Mouse (Mus musculus) forebrain, embryonic 12.5 days (tissue): Measurements from ENCODE around the gene Rtn4rl1. TPM values are rescaled to one million over a fixed set of nuclear protein-coding genes. Genes with fewer than 3 reads are reported as not detected.
"Not testable (repeated sequence)": the region's sequence is repeated elsewhere in the genome, so short reads cannot be mapped to it uniquely, and the experiment has no call there.

Experiments
- ATAC-seq: fragments of 200-750 bp; cut with Nextera tagmentation; 2 replicates; pipeline ENCODE4 v1.8.0; 2017; ENCODE audit warnings: moderate TSS enrichment; ENCODE audit not compliant: low FRiP score
- H3K27ac ChIP-seq: fragments of 300-500 bp; sonication (generic); 2 replicates; pipeline ENCODE4 v1.5.1; 2016; ENCODE audit warnings: mild to moderate bottlenecking
- H3K27me3 ChIP-seq: fragments of 300-500 bp; sonication (generic); 2 replicates; pipeline ENCODE4 v1.6.1; 2016; ENCODE audit warnings: mild to moderate bottlenecking
- H3K36me3 ChIP-seq: fragments of 300-500 bp; sonication (generic); replicated peaks from 2 replicates; pipeline ENCODE4 v1.6.1; 2016; ENCODE audit warnings: mild to moderate bottlenecking
- H3K4me1 ChIP-seq: fragments of 300-500 bp; sonication (generic); 2 replicates; pipeline ENCODE4 v1.6.1; 2016
- H3K4me2 ChIP-seq: fragments of 300-500 bp; sonication (generic); 2 replicates; pipeline ENCODE4 v1.6.1; 2016; ENCODE audit warnings: mild to moderate bottlenecking, moderate library complexity
- H3K4me3 ChIP-seq: fragments of 300-500 bp; sonication (generic); replicated peaks from 2 replicates; pipeline ENCODE4 v1.5.1; 2016; ENCODE audit warnings: mild to moderate bottlenecking
- H3K9ac ChIP-seq: fragments of 300-500 bp; sonication (generic); 2 replicates; pipeline ENCODE4 v1.6.1; 2016; ENCODE audit warnings: mild to moderate bottlenecking
- H3K9me3 ChIP-seq: fragments of 300-500 bp; sonication (generic); 2 replicates; pipeline ENCODE4 v1.6.1; 2016
- WGBS: fragments of 180-500 bp; shearing (Covaris S2); methylation state at CpG from one replicate; pipeline ENCODE4 v1.1.7; 2016; 5-methylcytosine and 5-hydroxymethylcytosine counted together
- polyA plus RNA-seq: library from polyadenylated mRNA; unstranded; fragments of >200 nt; fragmentation: Nextera tagmentation; extraction: Ambion mirVana; gene quantifications from 2 replicates; pipeline ENCODE4 v1.2.1, GENCODE M21; 2016

Rtn4rl1 gene
- polyA plus RNA-seq, 1 experiment from 2014 or later = 1.7 TPM

DNA sequence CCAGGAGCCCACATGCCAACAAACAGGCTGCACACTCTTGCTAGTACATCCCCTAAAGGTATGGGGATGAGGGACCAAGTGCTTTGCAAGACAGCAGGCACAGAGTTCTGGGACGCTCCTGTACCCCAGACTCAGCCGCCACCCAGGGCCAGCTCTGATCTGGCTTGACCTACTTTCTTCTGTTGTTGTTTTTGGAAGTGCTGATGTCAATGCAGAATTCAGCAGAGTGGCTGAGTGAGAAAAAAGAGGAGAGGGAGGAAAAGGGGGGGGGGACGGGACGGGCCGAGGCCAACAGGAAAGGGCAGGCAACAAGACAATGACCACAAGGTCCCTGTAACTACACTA, 86.5 kb downstream of the Rtn4rl1 start:
- H3K36me3 ChIP-seq = no peaks in the 10 kb centered on the region
- peaks cover 43% of the 10 kb centered on the region for H3K27me3 ChIP-seq
- no peak overlapping the region for H3K4me2 ChIP-seq
- no peaks in the 10 kb centered on the region for H3K9me3 ChIP-seq
- 51% methylated on average over 5 of the region's 5 CpGs for WGBS
- no peak for ATAC-seq
- peaks cover 54% of the 10 kb centered on the region for H3K4me1 ChIP-seq
- no peak overlapping the region for H3K27ac ChIP-seq
- H3K4me3 ChIP-seq = no peak overlapping the region
- no peak overlapping the region for H3K9ac ChIP-seq

- Histone ChIP-seq H3K4me1 (peaks cover 49% of the 10 kb centered on the region), H3K9ac (no peak overlapping the region), H3K9me3 (no peaks in the 10 kb centered on the region), H3K27me3 (peaks cover 47% of the 10 kb centered on the region), H3K27ac (no peak overlapping the region), H3K4me2 (no peak overlapping the region), H3K4me3 (no peak overlapping the region), H3K36me3 (no peaks in the 10 kb centered on the region)
- ATAC-seq = no peak
- WGBS = 39% methylated on average over 5 of the region's 5 CpGs
Measured at GRCm38 (mm10) chr11:75280435-75281001, 86.9 kb downstream of the Rtn4rl1 start.

DNA sequence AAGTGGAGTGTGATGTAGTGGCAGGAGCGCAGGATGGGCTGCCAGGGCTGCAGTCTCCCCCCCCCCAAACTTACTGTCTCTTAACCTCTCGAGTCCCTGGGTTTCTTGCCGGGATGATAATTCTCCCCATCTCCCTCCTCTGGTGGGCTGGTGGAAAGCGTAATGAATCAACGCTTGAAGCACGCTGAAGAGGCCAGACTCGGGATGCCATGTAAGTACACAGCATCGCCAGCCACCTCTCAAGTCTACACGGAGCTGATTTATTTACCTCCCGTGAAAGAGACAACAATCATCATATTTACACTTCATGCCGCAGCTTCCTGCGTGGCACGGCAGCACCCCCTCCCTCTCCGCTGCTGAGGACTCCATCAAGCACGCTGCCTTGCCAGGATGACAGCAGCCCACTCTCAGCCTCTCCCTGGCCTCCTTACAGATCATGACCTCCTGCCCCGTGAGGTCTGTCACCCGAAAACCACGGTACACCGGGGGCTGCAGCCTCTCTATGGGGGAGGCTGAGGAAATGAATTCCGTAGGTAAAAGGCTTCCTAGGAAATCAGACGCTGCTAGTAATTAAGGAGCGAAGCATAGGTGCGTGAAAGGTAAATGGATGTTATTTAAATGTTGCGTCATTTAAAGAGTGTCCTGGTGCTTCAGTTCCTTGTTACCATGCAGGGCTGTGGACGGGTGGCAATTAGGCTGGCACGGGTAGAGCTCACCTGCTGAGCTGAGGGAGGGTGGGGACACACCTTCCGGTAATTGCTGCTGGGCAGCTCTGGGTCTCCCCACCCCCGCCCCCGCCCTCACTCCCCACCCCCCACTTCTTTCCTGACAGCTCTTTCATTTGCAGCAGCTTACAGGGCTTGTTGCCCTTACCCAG, 88.0 kb downstream of the Rtn4rl1 start:
- H3K27ac ChIP-seq = no peak overlapping the region
- 5% methylated on average over 29 of the region's 29 CpGs for WGBS
- H3K9ac ChIP-seq = peak overlapping the region; percentile 4; the same call in 1 of the 2 replicates
- peak overlapping the region; percentile 18 for H3K4me3 ChIP-seq
- H3K36me3 ChIP-seq = no peaks in the 10 kb centered on the region
- peaks cover 49% of the 10 kb centered on the region for H3K4me1 ChIP-seq
- no peaks in the 10 kb centered on the region for H3K9me3 ChIP-seq
- ATAC-seq = 0 out of 2 replicates have a peak, but pooled peaks have one; percentile 36
- peaks cover 47% of the 10 kb centered on the region for H3K27me3 ChIP-seq
- peak overlapping the region; percentile 37 for H3K4me2 ChIP-seq

DNA sequence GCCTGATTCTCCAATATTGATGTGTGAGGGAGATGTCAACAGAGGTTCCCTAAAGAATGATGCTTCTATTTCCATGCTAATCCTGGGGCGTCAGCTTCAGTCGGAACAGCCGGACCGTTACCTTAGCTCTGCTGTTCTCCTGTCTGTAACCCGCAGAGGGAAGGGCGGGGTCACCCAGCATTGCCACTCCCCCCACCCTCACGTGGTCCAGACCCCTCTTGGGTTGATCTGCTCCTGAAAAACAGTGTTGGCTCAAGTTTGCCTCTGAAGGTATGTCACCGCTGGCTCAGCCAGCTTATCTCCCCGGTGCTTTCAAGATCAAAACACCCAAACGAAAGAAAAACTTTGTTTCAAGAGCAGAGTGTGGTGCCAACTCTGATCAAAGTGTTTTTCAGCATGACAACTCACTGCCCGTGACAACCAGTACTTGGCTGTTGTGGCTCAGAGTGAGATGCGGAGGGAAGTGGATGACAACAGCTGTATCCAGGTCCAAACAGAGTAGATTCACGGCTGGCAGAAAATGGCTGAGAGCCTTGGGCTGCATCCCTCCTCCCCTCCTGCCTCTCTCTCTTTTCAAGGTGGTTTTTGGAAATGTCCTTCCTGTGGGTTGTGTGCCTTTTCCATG, 89.0 kb downstream of the Rtn4rl1 start:
- 8% methylated on average over 13 of the region's 13 CpGs for WGBS
- Histone ChIP-seq H3K27ac (no peak overlapping the region), H3K9me3 (no peaks in the 10 kb centered on the region), H3K4me2 (peak overlapping the region; percentile 37), H3K9ac (no peak overlapping the region), H3K27me3 (peaks cover 50% of the 10 kb centered on the region), H3K4me3 (no peak overlapping the region), H3K4me1 (peaks cover 49% of the 10 kb centered on the region), H3K36me3 (no peaks in the 10 kb centered on the region)
- no peak for ATAC-seq

DNA sequence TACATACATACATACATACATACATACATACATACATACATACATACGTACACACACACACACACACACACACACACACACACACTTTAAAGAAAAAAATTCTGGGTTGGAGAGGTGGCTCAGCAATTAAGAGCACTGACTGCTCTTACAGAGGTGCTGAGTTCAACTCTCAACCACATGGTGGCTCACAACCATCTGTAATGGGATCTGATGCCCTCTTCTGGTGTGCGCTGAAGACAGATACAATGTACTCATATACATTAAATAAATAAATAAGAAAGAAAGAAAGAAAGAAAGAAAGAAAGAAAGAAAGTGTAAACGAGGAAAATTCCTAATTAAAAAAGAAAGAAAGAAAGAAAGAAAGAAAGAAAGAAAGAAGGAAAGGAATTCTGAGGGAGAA, 90.2 kb downstream of the Rtn4rl1 start:
- Histone ChIP-seq H3K27me3 (peaks cover 50% of the 10 kb centered on the region), H3K4me1 (peaks cover 41% of the 10 kb centered on the region)
- H3K4me3 ChIP-seq, H3K9me3 ChIP-seq, H3K4me2 ChIP-seq, H3K36me3 ChIP-seq, H3K9ac ChIP-seq, ATAC-seq, H3K27ac ChIP-seq: not testable (repeated sequence)
- WGBS = 76% methylated on average over 3 of the region's 3 CpGs

DNA sequence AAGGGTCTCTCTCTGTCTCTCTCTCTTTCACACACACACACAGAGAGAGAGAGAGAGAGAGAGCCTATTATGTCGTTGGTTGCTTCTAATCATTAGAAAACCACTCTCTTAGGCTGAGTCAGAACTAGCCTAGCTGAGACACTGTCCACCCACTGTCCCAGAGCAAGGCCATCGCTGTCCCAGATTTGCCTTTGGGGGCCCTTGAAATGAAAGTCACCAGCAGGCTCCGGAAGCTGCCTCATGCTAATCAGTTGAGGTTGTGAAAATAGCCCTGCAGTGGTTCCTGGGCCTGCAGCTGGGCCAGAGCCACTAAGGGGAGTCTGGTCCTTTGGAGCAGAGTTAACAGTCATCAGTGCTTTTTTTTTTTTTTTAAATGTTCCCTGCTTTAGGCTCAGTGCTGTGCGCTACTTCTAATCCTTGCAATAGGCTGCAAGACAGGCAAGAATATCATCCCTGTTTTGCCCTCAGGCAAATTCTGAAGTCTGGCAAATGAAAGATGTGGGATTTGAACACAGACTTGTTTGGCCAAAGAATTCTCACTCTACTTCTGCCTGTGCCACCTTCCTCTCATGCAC, 92.4 kb downstream of the Rtn4rl1 start:
- H3K4me2 ChIP-seq = no peak overlapping the region
- no peak overlapping the region for H3K4me3 ChIP-seq
- H3K27me3 ChIP-seq = peaks cover 42% of the 10 kb centered on the region
- WGBS = 56% methylated on average over 4 of the region's 4 CpGs
- no peak overlapping the region for H3K27ac ChIP-seq
- no peak for ATAC-seq
- H3K36me3 ChIP-seq = no peaks in the 10 kb centered on the region
- H3K9me3 ChIP-seq = no peaks in the 10 kb centered on the region
- H3K4me1 ChIP-seq = peaks cover 24% of the 10 kb centered on the region
- no peak overlapping the region for H3K9ac ChIP-seq

DNA sequence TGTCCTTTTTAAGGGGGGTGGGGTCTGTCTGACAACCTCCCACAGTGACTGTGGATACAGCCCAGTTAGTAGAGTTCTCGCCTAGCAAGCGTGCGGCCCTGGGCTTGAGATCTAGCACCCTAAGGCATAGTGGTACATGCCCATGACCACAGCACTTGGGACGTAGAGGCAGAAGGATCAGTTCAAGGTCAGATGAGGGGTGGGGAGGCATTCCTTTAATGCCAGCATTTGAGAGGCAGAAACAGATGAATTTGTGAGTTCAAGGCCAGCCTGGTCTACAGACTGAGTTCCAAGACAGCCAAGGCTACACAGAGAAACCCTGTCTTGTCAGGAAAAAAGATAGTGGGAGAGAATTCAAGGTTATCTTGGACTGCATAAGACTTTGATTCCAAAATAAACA, 93.3 kb downstream of the Rtn4rl1 start:
- 91% methylated on average over 4 of the region's 4 CpGs for WGBS
- Histone ChIP-seq H3K36me3 (no peaks in the 10 kb centered on the region), H3K4me2 (no peak overlapping the region), H3K27me3 (peaks cover 42% of the 10 kb centered on the region), H3K4me3 (no peak overlapping the region), H3K9ac (no peak overlapping the region), H3K27ac (no peak overlapping the region), H3K9me3 (no peaks in the 10 kb centered on the region), H3K4me1 (peaks cover 24% of the 10 kb centered on the region)
- no peak for ATAC-seq

GRCm38 (mm10) chr11:75287940-75288339, 94.4 kb downstream of the Rtn4rl1 start:
- H3K36me3 ChIP-seq = no peaks in the 10 kb centered on the region
- ATAC-seq = no peak
- H3K4me3 ChIP-seq = no peak overlapping the region
- no peak overlapping the region for H3K9ac ChIP-seq
- no peak overlapping the region for H3K4me2 ChIP-seq
- H3K27me3 ChIP-seq = peaks cover 41% of the 10 kb centered on the region
- WGBS = 80% methylated on average over 10 of the region's 10 CpGs
- no peaks in the 10 kb centered on the region for H3K9me3 ChIP-seq
- no peak overlapping the region for H3K27ac ChIP-seq
- H3K4me1 ChIP-seq = peaks cover 24% of the 10 kb centered on the region

DNA sequence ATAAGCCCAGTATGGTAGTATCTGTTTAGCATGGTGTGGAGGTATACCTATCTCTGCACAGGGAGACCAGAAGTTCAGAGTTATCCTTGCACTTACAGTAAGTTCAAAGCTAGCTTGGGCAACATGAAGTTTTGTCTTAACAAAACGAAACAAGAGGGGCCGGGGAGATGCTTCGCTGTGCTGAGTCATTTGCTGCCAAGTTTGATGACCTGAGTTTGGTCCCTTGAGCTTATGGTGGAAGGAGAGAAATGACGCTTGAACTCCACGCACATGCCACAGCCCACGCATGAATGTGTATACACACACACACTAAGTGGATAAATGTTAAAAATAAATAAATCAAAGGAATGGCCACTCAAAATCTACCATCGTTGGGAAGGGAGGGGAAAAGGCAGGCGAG, 94.9 kb downstream of the Rtn4rl1 start:
- ATAC-seq = no peak
- WGBS = 90% methylated on average over 8 of the region's 8 CpGs
- peaks cover 41% of the 10 kb centered on the region for H3K27me3 ChIP-seq

DNA sequence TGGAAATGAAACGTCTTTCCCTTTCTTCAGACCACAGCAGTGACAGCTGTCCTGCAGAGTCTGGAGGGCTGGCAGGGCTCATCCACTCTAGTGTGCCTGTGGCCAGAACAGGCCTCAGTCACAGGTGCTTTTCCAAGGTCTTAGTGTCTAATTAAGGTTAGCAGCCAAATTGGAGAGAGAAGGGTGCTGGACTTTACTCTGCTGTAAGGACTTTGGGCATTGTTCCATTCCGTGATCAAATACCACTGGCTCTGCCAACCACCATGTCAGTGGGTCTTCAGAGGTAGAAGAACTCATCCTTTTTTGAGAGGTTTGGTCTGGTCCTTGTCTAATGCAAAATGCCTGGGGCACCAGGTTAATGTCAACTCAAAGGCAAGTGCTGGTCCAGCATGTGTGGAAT, 95.5 kb downstream of the Rtn4rl1 start:
- Histone ChIP-seq H3K4me3 (no peak overlapping the region), H3K4me2 (no peak overlapping the region), H3K4me1 (peaks cover 36% of the 10 kb centered on the region), H3K9ac (no peak overlapping the region), H3K36me3 (no peaks in the 10 kb centered on the region), H3K9me3 (no peaks in the 10 kb centered on the region), H3K27ac (no peak overlapping the region), H3K27me3 (peaks cover 41% of the 10 kb centered on the region)
- no peak for ATAC-seq
- 69% methylated on average over 2 of the region's 2 CpGs for WGBS

More for the DNA sequence above, 94.9 kb downstream of the Rtn4rl1 start:
- Histone ChIP-seq H3K9me3 (no peaks in the 10 kb centered on the region), H3K4me3 (no peak overlapping the region), H3K27ac (no peak overlapping the region), H3K36me3 (no peaks in the 10 kb centered on the region), H3K4me2 (no peak overlapping the region), H3K4me1 (peaks cover 30% of the 10 kb centered on the region), H3K9ac (no peak overlapping the region)

GRCm38 (mm10) chr11:75290566-75291271, 97.1 kb downstream of the Rtn4rl1 start:
- H3K27ac ChIP-seq = peak overlapping the region; percentile 19; the same call in 1 of the 2 replicates
- no peak overlapping the region for H3K4me3 ChIP-seq
- no peaks in the 10 kb centered on the region for H3K9me3 ChIP-seq
- no peak overlapping the region for H3K9ac ChIP-seq
- H3K4me1 ChIP-seq = peaks cover 40% of the 10 kb centered on the region
- H3K36me3 ChIP-seq = no peaks in the 10 kb centered on the region
- peaks cover 37% of the 10 kb centered on the region for H3K27me3 ChIP-seq
- no peak overlapping the region for H3K4me2 ChIP-seq
- peak; percentile 62 for ATAC-seq
- 15% methylated on average over 6 of the region's 6 CpGs for WGBS
